Mouse (Mus musculus): ENCODE measurements around the gene Atxn7l3. TPM values are rescaled to one million over a fixed set of nuclear protein-coding genes. Genes with fewer than 3 reads are reported as not detected.
A peak's percentile ranks its signal among the peaks of the same experiment; 100 is the strongest.

Atxn7l3 gene
- total and polyA plus RNA-seq, 2 experiments from 2014 or later = 26.5 to 166 TPM

DNA sequence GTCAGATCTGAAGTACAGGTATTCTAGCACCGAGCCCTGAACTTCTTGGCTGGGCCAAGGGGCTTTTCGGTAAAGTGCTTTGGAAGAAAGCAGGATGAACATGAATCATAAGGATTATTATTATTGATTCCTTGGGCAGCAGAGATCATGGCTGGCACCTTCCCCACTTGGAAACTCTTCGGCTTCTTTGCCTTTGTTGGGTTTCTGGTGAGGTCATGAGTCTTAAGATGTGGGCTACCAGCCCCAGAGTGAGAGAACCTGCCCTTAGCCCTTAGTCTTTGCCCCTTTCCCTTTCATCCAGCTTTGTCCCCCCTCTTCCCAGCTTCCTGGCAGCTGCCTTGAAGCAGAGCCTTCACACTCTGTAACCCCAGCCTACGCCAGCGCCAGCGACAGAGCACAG, 25.5 kb upstream of the Atxn7l3 start:
- 84% methylated on average over 6 of the region's 6 CpGs for WGBS
- H3K27me3 ChIP-seq (ENCODE audit: insufficient read depth, low read length) = no peaks in the 10 kb centered on the region
- H3K4me3 ChIP-seq (ENCODE audit: low read depth, low read length) = no peak overlapping the region
- peaks cover 5% of the 10 kb centered on the region for H3K4me1 ChIP-seq (ENCODE audit: insufficient read depth, low read length)
- H3K9me3 ChIP-seq (ENCODE audit: low read length) = no peaks in the 10 kb centered on the region
- no peak overlapping the region for H3K9ac ChIP-seq (replicated peaks; ENCODE audit: low read length, poor library complexity, severe bottlenecking)
- TF ChIP-seq CTCF (IDR thresholded peaks at IDR 0.05) = no peak
- ATAC-seq (ENCODE audit: low FRiP score) (no peak), DNase-seq (ENCODE audit: low spot score) (no peak)
- no peak overlapping the region for H3K27ac ChIP-seq (ENCODE audit: low read depth, low read length)
- H3K36me3 ChIP-seq (ENCODE audit: insufficient read depth, low read length) = no peaks in the 10 kb centered on the region
- H3K4me2 ChIP-seq (ENCODE audit: low read depth, low read length, poor library complexity, severe bottlenecking) = no peak overlapping the region

DNA sequence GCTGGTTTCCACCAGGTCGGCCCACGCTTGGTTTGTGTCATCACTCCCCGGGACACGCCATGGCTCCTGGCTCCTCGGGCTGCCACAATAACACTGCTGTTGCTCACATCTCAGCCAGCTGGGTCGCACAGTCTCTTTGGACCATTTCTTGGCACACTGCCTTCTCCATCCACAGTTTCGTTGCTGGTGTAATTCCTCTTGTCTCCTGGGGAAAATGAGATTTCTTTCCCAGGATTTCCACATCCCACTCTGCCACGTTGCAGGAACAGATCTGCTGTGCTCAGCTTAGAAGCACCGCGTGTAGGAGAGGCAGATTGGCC, 24.2 kb upstream of the Atxn7l3 start:
- ATAC-seq (ENCODE audit: low FRiP score) (no peak), DNase-seq (ENCODE audit: low spot score) (peak; percentile 94)
- no peaks in the 10 kb centered on the region for H3K36me3 ChIP-seq (ENCODE audit: insufficient read depth, low read length)
- H3K4me2 ChIP-seq (ENCODE audit: low read depth, low read length, poor library complexity, severe bottlenecking) = peak overlapping the region; percentile 64
- peaks cover 7% of the 10 kb centered on the region for H3K4me1 ChIP-seq (ENCODE audit: insufficient read depth, low read length)
- no peaks in the 10 kb centered on the region for H3K9me3 ChIP-seq (ENCODE audit: low read length)
- 2% methylated on average over 10 of the region's 10 CpGs for WGBS
- peak; percentile 34 for TF ChIP-seq CTCF (IDR thresholded peaks at IDR 0.05)
- peak overlapping the region; percentile 98 for H3K27ac ChIP-seq (ENCODE audit: low read depth, low read length)
- peak overlapping the region; percentile 74 for H3K4me3 ChIP-seq (ENCODE audit: low read depth, low read length)
- peak overlapping the region; percentile 99 for H3K9ac ChIP-seq (replicated peaks; ENCODE audit: low read length, poor library complexity, severe bottlenecking)
- no peaks in the 10 kb centered on the region for H3K27me3 ChIP-seq (ENCODE audit: insufficient read depth, low read length)

DNA sequence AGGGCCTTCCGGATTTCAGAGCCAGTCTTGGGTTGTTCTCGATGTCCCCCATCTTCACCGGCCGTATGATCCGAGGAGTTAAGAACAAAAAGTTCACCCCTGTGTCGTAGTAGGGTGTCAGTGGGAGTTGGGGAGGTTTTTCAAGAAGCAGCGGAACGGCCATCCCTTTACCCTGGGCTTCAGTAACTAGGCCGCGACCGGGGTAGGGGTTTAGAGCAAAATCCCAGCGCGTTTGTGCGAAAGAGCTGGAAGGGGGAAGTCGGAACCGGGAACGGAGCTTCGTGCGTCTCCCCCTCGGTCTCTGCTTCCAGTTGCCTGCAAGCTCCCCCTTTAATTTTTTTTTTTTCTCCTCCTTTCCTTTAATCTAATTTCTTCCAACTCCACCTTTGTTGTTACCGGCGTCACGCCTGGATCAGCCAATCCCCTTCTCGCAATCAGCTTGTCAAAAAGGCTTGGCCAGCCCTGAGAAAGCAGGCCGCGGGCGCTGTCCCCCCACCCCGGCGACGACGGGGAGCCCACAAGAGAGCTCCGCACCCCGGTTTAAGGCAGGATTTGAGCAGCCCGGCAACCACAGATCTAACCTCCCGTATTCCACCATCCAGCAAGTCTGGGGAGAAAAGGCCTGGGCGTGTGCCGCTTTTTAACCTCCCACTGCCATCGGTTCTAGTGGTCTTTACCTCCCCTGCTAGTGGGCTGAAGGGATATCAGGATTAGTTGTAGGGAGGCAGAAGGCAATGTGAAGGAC, 23.7 kb upstream of the Atxn7l3 start:
- Histone ChIP-seq H3K9ac (replicated peaks; ENCODE audit: low read length, poor library complexity, severe bottlenecking) (peak overlapping the region; percentile 99), H3K9me3 (ENCODE audit: low read length) (no peaks in the 10 kb centered on the region), H3K4me1 (ENCODE audit: insufficient read depth, low read length) (peaks cover 7% of the 10 kb centered on the region), H3K27ac (ENCODE audit: low read depth, low read length) (peak overlapping the region; percentile 98), H3K36me3 (ENCODE audit: insufficient read depth, low read length) (peaks cover 2% of the 10 kb centered on the region; the same call in 1 of the 2 replicates), H3K4me3 (ENCODE audit: low read depth, low read length) (peak overlapping the region; percentile 74), H3K27me3 (ENCODE audit: insufficient read depth, low read length) (no peaks in the 10 kb centered on the region), H3K4me2 (ENCODE audit: low read depth, low read length, poor library complexity, severe bottlenecking) (peak overlapping the region; percentile 64)
- WGBS = under 1% methylated on average over 38 of the region's 38 CpGs
- ATAC-seq (ENCODE audit: low FRiP score) (no peak; the same call in 1 of the 2 replicates), DNase-seq (ENCODE audit: low spot score) (peak; percentile 94)
- no peak for TF ChIP-seq CTCF (IDR thresholded peaks at IDR 0.05)

DNA sequence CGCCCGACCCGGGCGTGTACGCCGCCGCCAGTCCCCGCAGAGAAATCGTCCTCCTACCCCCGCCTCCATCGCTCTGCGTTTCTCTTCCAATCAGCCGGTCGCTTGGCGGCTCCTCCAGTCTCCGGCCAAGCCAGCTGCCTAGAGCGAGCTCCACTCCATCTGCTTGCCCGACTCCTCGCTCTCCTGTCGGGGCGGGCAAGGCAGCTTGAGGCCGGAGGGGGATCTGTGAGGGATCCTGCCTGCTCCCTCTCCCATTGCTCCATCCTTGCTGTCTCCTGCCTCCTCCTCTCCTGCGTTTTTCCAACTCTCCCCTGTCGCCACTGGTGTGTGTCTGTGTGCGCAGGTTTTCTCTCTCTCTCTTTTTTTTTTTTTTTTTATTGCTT, 23.0 kb upstream of the Atxn7l3 start, which contains the start of gene Ubtf:
Ubtf (minus strand) TSS at position 333 of the 383 bp plus-strand sequence.
- H3K27ac ChIP-seq (ENCODE audit: low read depth, low read length) = peak within 1 kb of the TSS; percentile 98
- 0% methylated on average over 25 of the region's 25 CpGs for WGBS
- peak within 1 kb of the TSS; percentile 64 for H3K4me2 ChIP-seq (ENCODE audit: low read depth, low read length, poor library complexity, severe bottlenecking)
- H3K4me1 ChIP-seq (ENCODE audit: insufficient read depth, low read length) = peaks cover 7% of the 10 kb centered on the region
- no peaks in the 10 kb centered on the region for H3K9me3 ChIP-seq (ENCODE audit: low read length)
- TF ChIP-seq CTCF (IDR thresholded peaks at IDR 0.05) = no peak
- H3K27me3 ChIP-seq (ENCODE audit: insufficient read depth, low read length) = no peaks in the 10 kb centered on the region
- H3K4me3 ChIP-seq (ENCODE audit: low read depth, low read length) = peak within 1 kb of the TSS; percentile 74
- H3K9ac ChIP-seq (replicated peaks; ENCODE audit: low read length, poor library complexity, severe bottlenecking) = peak within 1 kb of the TSS; percentile 99
- H3K36me3 ChIP-seq (ENCODE audit: insufficient read depth, low read length) = peaks cover 2% of the 10 kb centered on the region; the same call in 1 of the 2 replicates
- DNase-seq (ENCODE audit: low spot score) = peak; percentile 93
- peak; percentile 29; the same call in 1 of the 2 replicates for ATAC-seq (ENCODE audit: low FRiP score)

DNA sequence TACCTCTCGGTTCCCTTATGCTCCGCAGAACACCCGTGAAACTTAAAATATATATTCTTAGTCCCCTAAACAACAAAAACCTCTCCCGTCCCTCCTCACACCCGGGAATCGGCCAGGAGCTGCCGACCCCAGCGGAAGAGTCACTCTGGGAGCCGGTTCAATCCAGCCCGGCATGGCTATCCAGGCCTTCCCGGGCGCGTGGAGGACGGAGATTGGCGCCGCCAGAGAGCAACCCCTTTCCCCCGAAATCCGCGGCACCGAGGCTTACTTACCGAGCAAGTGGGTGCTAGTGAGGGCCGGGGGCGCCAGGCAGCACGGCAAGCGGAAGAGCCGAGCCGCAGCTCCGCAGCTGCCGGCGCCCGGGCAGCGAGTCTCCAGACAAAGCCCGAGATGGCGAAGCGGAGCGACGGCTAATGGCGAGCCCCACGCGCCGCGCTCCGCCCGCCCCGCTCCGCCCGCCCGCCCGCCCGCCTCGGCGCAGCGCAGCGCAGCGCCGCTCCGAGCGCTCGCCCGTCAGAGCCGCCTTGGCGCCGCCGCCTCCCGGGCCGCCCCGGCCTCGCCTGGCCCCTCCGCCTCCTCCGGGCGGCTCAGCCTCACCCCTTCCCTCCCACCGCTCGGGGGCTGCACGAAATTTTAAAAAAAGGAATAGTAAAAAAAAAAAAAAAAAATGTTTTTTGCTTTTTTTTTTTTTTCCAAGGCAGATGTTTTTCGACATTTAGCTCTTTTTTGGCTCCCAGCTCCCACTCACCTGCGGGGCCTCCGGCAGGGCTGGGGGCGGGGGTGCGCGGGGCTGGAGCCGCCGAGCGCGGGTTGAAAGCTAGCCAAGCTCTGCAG, 22.4 kb upstream of the Atxn7l3 start:
- under 1% methylated on average over 79 of the region's 84 CpGs for WGBS
- Histone ChIP-seq H3K27me3 (ENCODE audit: insufficient read depth, low read length) (no peaks in the 10 kb centered on the region), H3K27ac (ENCODE audit: low read depth, low read length) (peak overlapping the region; percentile 98), H3K4me3 (ENCODE audit: low read depth, low read length) (peak overlapping the region; percentile 74), H3K9ac (replicated peaks; ENCODE audit: low read length, poor library complexity, severe bottlenecking) (peak overlapping the region; percentile 99), H3K36me3 (ENCODE audit: insufficient read depth, low read length) (peaks cover 7% of the 10 kb centered on the region; the same call in 1 of the 2 replicates), H3K4me2 (ENCODE audit: low read depth, low read length, poor library complexity, severe bottlenecking) (peak overlapping the region; percentile 64), H3K4me1 (ENCODE audit: insufficient read depth, low read length) (peaks cover 7% of the 10 kb centered on the region), H3K9me3 (ENCODE audit: low read length) (no peaks in the 10 kb centered on the region)
- ATAC-seq (ENCODE audit: low FRiP score) (no peak), DNase-seq (ENCODE audit: low spot score) (peak; percentile 41)
- no peak for TF ChIP-seq CTCF (IDR thresholded peaks at IDR 0.05)
